Mouse (Mus musculus): ENCODE measurements at regions not wholly inside any gene's neighbourhood (a gene's known extent, or its start where the extent isn't known, plus 50 kb on each side); places are given as distances from the start of the nearest gene placed in this dataset.

GRCm38 (mm10) chr13:101532913-101533312 lies 235.1 kb downstream of the Pik3r1 start:
- no peaks in the 10 kb centered on the region for H3K27me3 ChIP-seq (ENCODE audit: control insufficient read depth, insufficient read depth, low read length)
- H3K27ac ChIP-seq: no peak overlapping the region
- no peak overlapping the region for H3K4me2 ChIP-seq (ENCODE audit: low read depth)
- H3K9me3 ChIP-seq (ENCODE audit: control insufficient read depth, low read length): no peaks in the 10 kb centered on the region
- no peak for DNase-seq (ENCODE audit: low read depth in 3 of 3, low spot score in 3 of 3)
- no peak for TF ChIP-seq CTCF (IDR thresholded peaks at IDR 0.05; ENCODE audit: low read depth)
- H3K4me1 ChIP-seq (replicated peaks; ENCODE audit: control insufficient read depth in 2 of 2, insufficient read depth in 2 of 2, low read length in 1 of 2): peaks cover 5 to 11% of the 10 kb centered on the region in 2 experiments
- H3K4me3 ChIP-seq (ENCODE audit: insufficient read depth in 1 of 2, low read depth in 2 of 2, low read length in 2 of 2): no peak overlapping the region
- no peak overlapping the region for H3K9ac ChIP-seq (replicated peaks)
- WGBS (ENCODE audit: insufficient replicate concordance): 79% methylated on average over 4 of the region's 4 CpGs
- H3K36me3 ChIP-seq (replicated peaks; ENCODE audit: control insufficient read depth, insufficient read depth, low read depth): no peaks in the 10 kb centered on the region
- no peak for ATAC-seq (ENCODE audit: insufficient read depth)

DNA sequence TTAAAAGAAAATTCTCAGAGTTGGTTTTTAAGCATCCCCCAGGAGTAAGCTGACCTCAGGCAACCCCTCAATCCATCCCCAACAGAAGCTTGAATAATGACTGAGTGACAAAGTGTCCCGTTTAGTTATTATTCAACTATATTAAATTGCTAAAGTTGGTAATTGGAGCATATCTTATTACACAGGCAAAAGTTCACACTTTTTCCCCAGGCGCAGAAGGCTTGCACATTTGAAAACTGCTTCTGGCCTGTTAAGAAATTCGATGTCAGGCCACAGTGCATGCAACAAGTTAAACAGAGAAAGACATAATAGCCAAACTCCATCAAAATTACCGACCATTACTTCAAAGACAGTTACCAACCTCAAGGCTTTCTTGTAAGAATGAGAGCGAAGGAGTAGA lies 240.3 kb downstream of the Pik3r1 start:
- Histone ChIP-seq H3K27me3 (ENCODE audit: control insufficient read depth, insufficient read depth, low read length) (no peaks in the 10 kb centered on the region), H3K4me1 (replicated peaks; ENCODE audit: control insufficient read depth in 2 of 2, insufficient read depth in 2 of 2, low read length in 1 of 2) (no peaks in the 10 kb centered on the region), H3K36me3 (replicated peaks; ENCODE audit: control insufficient read depth, insufficient read depth, low read depth) (no peaks in the 10 kb centered on the region), H3K27ac (no peak overlapping the region), H3K9ac (replicated peaks) (no peak overlapping the region), H3K4me3 (ENCODE audit: insufficient read depth in 1 of 2, low read depth in 2 of 2, low read length in 2 of 2) (no peak overlapping the region), H3K9me3 (ENCODE audit: control insufficient read depth, low read length) (no peaks in the 10 kb centered on the region), H3K4me2 (ENCODE audit: low read depth) (no peak overlapping the region)
- no peak for DNase-seq (ENCODE audit: low read depth in 3 of 3, low spot score in 3 of 3)
- ATAC-seq (ENCODE audit: insufficient read depth): no peak
- 70% methylated on average over 5 of the region's 5 CpGs for WGBS (ENCODE audit: insufficient replicate concordance)
- TF ChIP-seq CTCF (IDR thresholded peaks at IDR 0.05; ENCODE audit: low read depth) (no peak), EP300 (IDR thresholded peaks at IDR 0.05; ENCODE audit: low read depth) (no peak)

- Histone ChIP-seq H3K27ac (no peak overlapping the region), H3K9me3 (ENCODE audit: control insufficient read depth, low read length) (no peaks in the 10 kb centered on the region), H3K27me3 (ENCODE audit: control insufficient read depth, insufficient read depth, low read length) (no peaks in the 10 kb centered on the region), H3K9ac (replicated peaks) (no peak overlapping the region), H3K4me2 (ENCODE audit: low read depth) (no peak overlapping the region), H3K4me1 (replicated peaks; ENCODE audit: control insufficient read depth in 2 of 2, insufficient read depth in 2 of 2, low read length in 1 of 2) (no peaks in the 10 kb centered on the region), H3K36me3 (replicated peaks; ENCODE audit: control insufficient read depth, insufficient read depth, low read depth) (no peaks in the 10 kb centered on the region), H3K4me3 (ENCODE audit: insufficient read depth in 1 of 2, low read depth in 2 of 2, low read length in 2 of 2) (no peak overlapping the region)
- DNase-seq (ENCODE audit: low read depth in 3 of 3, low spot score in 3 of 3) (no peak), ATAC-seq (ENCODE audit: insufficient read depth) (no peak)
- TF ChIP-seq CTCF (IDR thresholded peaks at IDR 0.05; ENCODE audit: low read depth) (no peak), EP300 (IDR thresholded peaks at IDR 0.05; ENCODE audit: low read depth) (no peak)
- 77% methylated on average over 3 of the region's 3 CpGs for WGBS (ENCODE audit: insufficient replicate concordance)
Observed at GRCm38 (mm10) chr13:101524781-101525180, 243.2 kb downstream of the Pik3r1 start.

DNA sequence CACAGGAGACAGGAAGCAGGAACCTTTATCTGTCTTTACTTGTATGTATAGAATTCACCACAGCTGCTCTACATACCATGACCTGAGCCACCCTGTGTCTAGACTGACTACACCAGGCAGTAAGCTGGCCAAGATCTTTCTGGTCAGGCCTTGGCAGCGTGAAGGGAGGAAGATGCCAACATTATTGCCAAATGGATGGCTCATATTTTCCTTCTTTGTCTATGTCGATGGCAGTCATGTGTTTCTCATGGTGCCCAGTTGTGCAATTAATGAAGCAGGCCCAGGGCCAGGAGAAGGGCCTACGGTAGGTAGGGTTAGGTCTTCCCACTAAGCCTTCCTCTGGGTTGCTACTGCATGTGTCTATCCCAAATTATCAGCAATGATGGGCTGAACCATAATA lies 243.8 kb downstream of the Pik3r1 start:
- no peaks in the 10 kb centered on the region for H3K9me3 ChIP-seq (ENCODE audit: control insufficient read depth, low read length)
- 69% methylated on average over 3 of the region's 3 CpGs for WGBS (ENCODE audit: insufficient replicate concordance)
- DNase-seq (ENCODE audit: low read depth in 3 of 3, low spot score in 3 of 3): no peak

GRCm38 (mm10) chr13:101523492-101523891 lies 244.5 kb downstream of the Pik3r1 start:
- Histone ChIP-seq H3K9ac (replicated peaks) (no peak overlapping the region), H3K9me3 (ENCODE audit: control insufficient read depth, low read length) (no peaks in the 10 kb centered on the region), H3K4me3 (ENCODE audit: insufficient read depth in 1 of 2, low read depth in 2 of 2, low read length in 2 of 2) (no peak overlapping the region), H3K27me3 (ENCODE audit: control insufficient read depth, insufficient read depth, low read length) (no peaks in the 10 kb centered on the region), H3K36me3 (replicated peaks; ENCODE audit: control insufficient read depth, insufficient read depth, low read depth) (no peaks in the 10 kb centered on the region), H3K27ac (no peak overlapping the region), H3K4me1 (replicated peaks; ENCODE audit: control insufficient read depth in 2 of 2, insufficient read depth in 2 of 2, low read length in 1 of 2) (no peaks in the 10 kb centered on the region), H3K4me2 (ENCODE audit: low read depth) (no peak overlapping the region)
- no peak for TF ChIP-seq CTCF (IDR thresholded peaks at IDR 0.05; ENCODE audit: low read depth)
- TF ChIP-seq EP300 (IDR thresholded peaks at IDR 0.05; ENCODE audit: low read depth): no peak
- DNase-seq (ENCODE audit: low read depth in 3 of 3, low spot score in 3 of 3) (no peak), ATAC-seq (ENCODE audit: insufficient read depth) (no peak)
- 46% methylated on average over 3 of the region's 3 CpGs for WGBS (ENCODE audit: insufficient replicate concordance)

More for the DNA sequence above, 243.8 kb downstream of the Pik3r1 start:
- no peak overlapping the region for H3K9ac ChIP-seq (replicated peaks)
- no peaks in the 10 kb centered on the region for H3K27me3 ChIP-seq (ENCODE audit: control insufficient read depth, insufficient read depth, low read length)
- ATAC-seq (ENCODE audit: insufficient read depth): no peak
- no peak overlapping the region for H3K27ac ChIP-seq
- TF ChIP-seq EP300 (IDR thresholded peaks at IDR 0.05; ENCODE audit: low read depth): no peak
- TF ChIP-seq CTCF (IDR thresholded peaks at IDR 0.05; ENCODE audit: low read depth): no peak
- no peak overlapping the region for H3K4me2 ChIP-seq (ENCODE audit: low read depth)
- no peaks in the 10 kb centered on the region for H3K36me3 ChIP-seq (replicated peaks; ENCODE audit: control insufficient read depth, insufficient read depth, low read depth)
- no peaks in the 10 kb centered on the region for H3K4me1 ChIP-seq (replicated peaks; ENCODE audit: control insufficient read depth in 2 of 2, insufficient read depth in 2 of 2, low read length in 1 of 2)
- H3K4me3 ChIP-seq (ENCODE audit: insufficient read depth in 1 of 2, low read depth in 2 of 2, low read length in 2 of 2): no peak overlapping the region

Data from liver, embryonic 14.5 days (tissue).